Mouse (Mus musculus): ENCODE measurements at regions not wholly inside any gene's neighbourhood (a gene's known extent, or its start where the extent isn't known, plus 50 kb on each side); places are given as distances from the start of the nearest gene placed in this dataset.

DNA sequence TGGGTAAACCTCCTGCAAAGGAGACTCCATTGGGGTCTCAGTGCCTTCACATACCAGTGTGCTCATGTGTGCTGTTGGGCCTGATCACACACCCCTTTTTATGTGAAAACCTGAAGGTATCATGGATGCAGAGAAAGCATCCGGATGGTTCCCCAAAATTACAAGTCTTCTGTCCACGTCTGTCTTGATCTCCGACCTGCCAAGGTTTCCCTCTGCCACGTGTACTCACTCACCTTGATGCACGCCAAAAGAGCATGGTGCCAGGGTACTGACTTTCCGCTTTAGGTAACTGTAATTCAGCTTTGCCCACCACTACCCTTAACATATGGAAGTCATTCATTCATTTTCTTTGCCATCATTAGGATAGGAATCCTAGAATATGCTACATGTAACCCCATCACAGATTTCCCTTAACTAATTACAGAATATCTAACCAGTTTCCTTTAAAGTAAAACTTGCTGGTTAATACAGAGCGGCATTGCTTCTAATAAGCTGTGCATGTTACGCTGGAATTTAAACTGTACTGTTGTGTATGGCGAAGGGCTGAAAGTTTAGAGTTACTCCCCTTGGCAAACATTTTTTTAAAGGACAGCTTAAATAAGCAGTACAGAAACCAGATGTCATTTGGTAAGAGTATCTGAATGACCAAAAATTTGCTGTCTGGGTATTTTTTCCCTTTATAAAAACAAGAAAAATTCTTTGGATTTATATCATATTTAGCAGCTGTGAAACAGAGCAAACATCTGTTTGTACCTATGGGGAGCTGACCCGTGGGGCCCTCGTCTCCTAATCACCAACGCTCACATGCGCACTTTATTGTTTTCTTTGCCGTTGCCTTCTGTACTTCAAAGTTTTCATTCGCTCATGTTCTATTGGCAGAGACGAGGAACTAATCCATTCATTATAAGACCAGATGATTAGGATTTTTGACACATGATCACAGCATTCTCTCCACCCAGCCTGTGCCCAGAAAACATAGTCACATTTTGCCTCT is 131.4 kb upstream of the Gm15217 start:
- Histone ChIP-seq H3K27ac (no peak overlapping the region), H3K4me1 (no peaks in the 10 kb centered on the region), H3K36me3 (no peaks in the 10 kb centered on the region), H3K4me2 (no peak overlapping the region), H3K9me3 (replicated peaks) (no peaks in the 10 kb centered on the region), H3K9ac (no peak overlapping the region), H3K27me3 (no peaks in the 10 kb centered on the region), H3K4me3 (replicated peaks) (no peak overlapping the region)
- 71% methylated on average over 16 of the region's 16 CpGs for WGBS
- no peak for ATAC-seq (replicated peaks; ENCODE audit: low FRiP score)

DNA sequence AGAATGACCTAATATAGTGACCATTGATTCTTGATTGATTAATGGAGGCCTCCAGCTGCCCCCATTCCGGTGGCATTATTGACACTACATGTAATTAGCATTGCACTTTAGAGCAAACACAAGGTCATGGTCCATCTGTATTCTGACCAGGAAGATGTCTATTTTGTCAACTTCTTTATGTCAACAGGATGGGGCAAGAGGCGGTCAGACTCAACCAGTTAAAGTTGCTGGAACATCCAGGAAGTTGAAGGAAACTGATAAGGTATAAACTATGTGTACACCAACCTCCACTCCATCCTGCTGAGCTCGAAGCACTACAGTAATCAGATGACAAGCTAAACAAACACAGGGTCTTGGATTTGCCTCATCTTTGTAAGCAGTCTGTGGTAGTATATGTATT is 130.1 kb upstream of the Gm15217 start:
- H3K27ac ChIP-seq = no peak overlapping the region
- no peak overlapping the region for H3K9ac ChIP-seq
- H3K27me3 ChIP-seq = no peaks in the 10 kb centered on the region
- ATAC-seq (replicated peaks; ENCODE audit: low FRiP score) = no peak
- WGBS = 52% methylated on average over 3 of the region's 3 CpGs
- H3K4me3 ChIP-seq (replicated peaks) = no peak overlapping the region
- H3K9me3 ChIP-seq (replicated peaks) = no peaks in the 10 kb centered on the region
- no peaks in the 10 kb centered on the region for H3K36me3 ChIP-seq
- no peak overlapping the region for H3K4me2 ChIP-seq
- no peaks in the 10 kb centered on the region for H3K4me1 ChIP-seq

DNA sequence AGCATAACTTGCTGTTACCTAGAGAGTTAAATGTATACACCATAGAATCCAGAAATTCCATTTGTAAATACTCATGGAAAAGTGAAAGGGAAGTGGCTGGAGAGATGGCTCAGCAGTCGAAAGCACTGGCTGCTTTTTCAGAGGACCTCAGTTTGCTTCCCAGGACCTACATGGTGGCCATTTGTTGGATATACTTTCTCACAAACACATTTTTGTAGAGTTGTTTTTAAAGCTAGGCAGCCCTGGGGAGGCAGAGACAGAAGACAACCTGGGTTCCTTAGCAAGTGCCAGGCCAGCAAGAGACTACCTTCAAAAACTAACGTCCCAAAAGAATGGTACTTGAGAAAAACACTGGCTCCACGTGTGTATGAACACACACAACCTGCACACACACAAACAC is 124.0 kb upstream of the Gm15217 start:
- Histone ChIP-seq H3K36me3 (no peaks in the 10 kb centered on the region), H3K9me3 (replicated peaks) (no peaks in the 10 kb centered on the region), H3K9ac (no peak overlapping the region), H3K4me2 (no peak overlapping the region), H3K27me3 (no peaks in the 10 kb centered on the region), H3K4me3 (replicated peaks) (no peak overlapping the region), H3K4me1 (peaks cover 12% of the 10 kb centered on the region; the same call in 1 of the 2 replicates), H3K27ac (no peak overlapping the region)
- WGBS = 77% methylated on average over 3 of the region's 3 CpGs
- no peak for ATAC-seq (replicated peaks; ENCODE audit: low FRiP score)

DNA sequence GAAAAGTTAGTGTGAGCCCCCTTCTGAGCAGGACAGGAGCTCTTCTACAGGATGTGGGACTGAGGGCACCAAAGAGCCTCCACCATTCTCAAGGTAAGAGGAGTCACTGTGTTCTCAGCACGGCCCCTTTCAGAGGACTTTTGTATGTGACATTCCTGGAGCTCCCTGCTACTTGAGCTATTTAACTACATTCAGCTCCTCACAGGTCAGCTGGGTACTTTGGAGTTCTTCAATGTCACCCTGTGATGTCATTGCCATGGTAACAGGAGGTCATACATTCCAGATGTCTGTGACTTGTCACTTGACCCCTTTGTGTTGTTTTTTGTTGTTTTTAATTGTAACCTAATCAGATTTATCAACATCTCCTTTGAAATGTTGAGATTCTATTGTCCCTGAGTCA is 122.9 kb upstream of the Gm15217 start:
- Histone ChIP-seq H3K4me3 (replicated peaks) (no peak overlapping the region), H3K27me3 (no peaks in the 10 kb centered on the region), H3K4me1 (peaks cover 12% of the 10 kb centered on the region; the same call in 1 of the 2 replicates), H3K9ac (no peak overlapping the region), H3K9me3 (replicated peaks) (no peaks in the 10 kb centered on the region), H3K36me3 (no peaks in the 10 kb centered on the region), H3K27ac (no peak overlapping the region), H3K4me2 (no peak overlapping the region)
- WGBS = 37% methylated on average over 1 of the region's 1 CpGs
- ATAC-seq (replicated peaks; ENCODE audit: low FRiP score) = no peak

DNA sequence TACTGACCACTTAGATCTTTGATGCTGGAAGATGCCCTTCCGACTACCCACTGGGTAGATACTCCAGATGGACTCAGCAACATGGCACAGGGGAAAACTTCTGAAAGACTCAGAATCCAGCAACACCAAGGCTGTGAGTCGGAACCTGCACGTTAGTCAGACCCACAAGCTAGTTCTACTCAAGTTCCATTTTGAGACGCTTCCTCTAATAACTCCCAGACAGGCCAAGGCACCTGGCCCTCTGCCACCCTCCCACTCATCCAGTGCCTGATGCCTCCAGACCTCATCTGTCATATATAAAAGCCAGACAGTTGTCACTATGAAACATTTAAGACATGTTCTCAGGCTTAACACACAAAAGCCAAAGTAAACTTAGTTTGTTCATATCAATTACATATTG is 121.9 kb upstream of the Gm15217 start:
- Histone ChIP-seq H3K27ac (no peak overlapping the region), H3K27me3 (no peaks in the 10 kb centered on the region), H3K4me2 (no peak overlapping the region), H3K9ac (no peak overlapping the region), H3K4me3 (replicated peaks) (no peak overlapping the region), H3K9me3 (replicated peaks) (no peaks in the 10 kb centered on the region), H3K36me3 (no peaks in the 10 kb centered on the region), H3K4me1 (peaks cover 12% of the 10 kb centered on the region; the same call in 1 of the 2 replicates)
- ATAC-seq (replicated peaks; ENCODE audit: low FRiP score) = no peak
- 51% methylated on average over 4 of the region's 4 CpGs for WGBS

DNA sequence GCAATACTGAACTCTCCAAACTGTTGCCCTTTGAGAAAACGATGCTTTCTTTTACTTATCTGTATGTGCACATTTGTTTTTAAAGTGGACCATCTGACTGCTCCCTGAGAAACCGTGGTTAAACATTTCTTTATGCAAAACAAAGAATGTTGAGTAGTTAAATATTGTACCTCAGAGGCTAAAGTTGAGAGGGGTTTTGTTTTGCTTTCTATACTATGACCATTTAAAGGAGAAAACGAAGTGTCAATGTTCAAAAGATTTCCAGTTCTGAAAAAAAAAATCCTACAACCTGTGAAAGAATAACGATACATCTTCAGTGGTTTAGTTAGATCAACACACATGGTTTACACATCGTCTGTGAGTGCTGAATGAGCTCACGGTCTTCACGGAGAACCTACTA is 120.7 kb upstream of the Gm15217 start:
- Histone ChIP-seq H3K9me3 (replicated peaks) (no peaks in the 10 kb centered on the region), H3K4me2 (no peak overlapping the region), H3K27ac (peak overlapping the region; percentile 73), H3K9ac (no peak overlapping the region), H3K4me3 (replicated peaks) (no peak overlapping the region), H3K27me3 (no peaks in the 10 kb centered on the region), H3K36me3 (no peaks in the 10 kb centered on the region), H3K4me1 (peaks cover 12% of the 10 kb centered on the region; the same call in 1 of the 2 replicates)
- 42% methylated on average over 7 of the region's 7 CpGs for WGBS
- ATAC-seq (replicated peaks; ENCODE audit: low FRiP score) = no peak

DNA sequence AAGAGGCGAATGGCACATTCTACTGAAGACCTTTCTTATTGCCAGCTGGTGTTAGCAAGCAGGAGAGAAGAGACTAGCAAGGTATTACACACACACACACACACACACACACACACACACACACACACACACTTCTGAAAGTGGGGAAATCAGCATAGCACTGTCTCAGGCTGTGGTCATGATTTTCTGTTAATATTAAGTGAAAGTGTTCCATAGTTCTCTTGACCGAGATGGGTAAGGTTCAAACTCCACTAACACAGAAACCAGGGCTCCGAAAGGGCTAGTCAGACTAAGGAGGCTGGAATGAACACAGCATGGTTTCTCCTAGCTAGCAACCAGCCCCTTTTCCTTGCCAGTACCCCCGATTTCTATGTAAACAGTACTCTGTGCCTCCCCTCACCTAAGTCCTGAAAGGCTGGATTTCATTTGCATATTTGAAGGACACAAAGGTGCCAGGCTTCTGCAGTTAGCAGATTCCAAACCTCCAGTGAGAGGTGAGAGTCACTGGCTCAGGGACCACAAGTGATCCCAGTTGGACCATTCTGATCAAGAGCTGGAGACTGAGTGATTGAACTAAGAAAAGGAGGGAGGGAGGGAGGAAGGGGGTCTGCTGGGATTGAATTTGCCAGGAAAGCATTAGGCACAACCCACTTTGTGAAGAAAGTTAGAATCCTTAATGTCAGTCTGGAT is 118.8 kb upstream of the Gm15217 start:
- peaks cover 12% of the 10 kb centered on the region; the same call in 1 of the 2 replicates for H3K4me1 ChIP-seq
- no peak overlapping the region for H3K4me3 ChIP-seq (replicated peaks)
- peak overlapping the region; percentile 51; the same call in 1 of the 2 replicates for H3K27ac ChIP-seq
- no peak overlapping the region for H3K4me2 ChIP-seq
- WGBS = 76% methylated on average over 4 of the region's 4 CpGs
- peak; percentile 83 for ATAC-seq (replicated peaks; ENCODE audit: low FRiP score)
- H3K9ac ChIP-seq = no peak overlapping the region
- no peaks in the 10 kb centered on the region for H3K9me3 ChIP-seq (replicated peaks)
- H3K36me3 ChIP-seq = no peaks in the 10 kb centered on the region
- H3K27me3 ChIP-seq = no peaks in the 10 kb centered on the region

DNA sequence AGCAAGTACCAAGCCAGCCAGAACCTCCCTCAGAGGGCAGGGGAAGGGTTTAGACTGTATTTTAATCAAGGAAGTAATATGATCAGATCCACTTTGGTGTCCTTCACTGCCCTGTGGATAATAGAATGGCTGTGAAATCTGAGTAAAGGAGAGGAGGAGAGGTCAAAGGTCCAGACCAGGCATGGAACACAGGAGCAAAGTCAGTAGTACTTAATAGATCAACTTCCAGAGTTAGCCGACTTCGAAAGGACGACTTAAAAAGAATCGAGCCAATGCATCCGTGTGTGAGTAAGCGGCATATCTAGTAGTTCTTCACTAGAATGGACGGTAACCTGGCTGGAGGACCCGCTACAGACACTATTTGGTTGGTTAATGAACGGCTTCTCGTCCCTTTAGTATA is 103.8 kb upstream of the Gm15217 start:
- H3K4me1 ChIP-seq = no peaks in the 10 kb centered on the region
- H3K27ac ChIP-seq = no peak overlapping the region
- H3K9ac ChIP-seq = no peak overlapping the region
- H3K27me3 ChIP-seq = no peaks in the 10 kb centered on the region
- no peaks in the 10 kb centered on the region for H3K36me3 ChIP-seq
- no peak overlapping the region for H3K4me3 ChIP-seq (replicated peaks)
- no peak for ATAC-seq (replicated peaks; ENCODE audit: low FRiP score)
- no peaks in the 10 kb centered on the region for H3K9me3 ChIP-seq (replicated peaks)
- H3K4me2 ChIP-seq = no peak overlapping the region
- 71% methylated on average over 10 of the region's 10 CpGs for WGBS

DNA sequence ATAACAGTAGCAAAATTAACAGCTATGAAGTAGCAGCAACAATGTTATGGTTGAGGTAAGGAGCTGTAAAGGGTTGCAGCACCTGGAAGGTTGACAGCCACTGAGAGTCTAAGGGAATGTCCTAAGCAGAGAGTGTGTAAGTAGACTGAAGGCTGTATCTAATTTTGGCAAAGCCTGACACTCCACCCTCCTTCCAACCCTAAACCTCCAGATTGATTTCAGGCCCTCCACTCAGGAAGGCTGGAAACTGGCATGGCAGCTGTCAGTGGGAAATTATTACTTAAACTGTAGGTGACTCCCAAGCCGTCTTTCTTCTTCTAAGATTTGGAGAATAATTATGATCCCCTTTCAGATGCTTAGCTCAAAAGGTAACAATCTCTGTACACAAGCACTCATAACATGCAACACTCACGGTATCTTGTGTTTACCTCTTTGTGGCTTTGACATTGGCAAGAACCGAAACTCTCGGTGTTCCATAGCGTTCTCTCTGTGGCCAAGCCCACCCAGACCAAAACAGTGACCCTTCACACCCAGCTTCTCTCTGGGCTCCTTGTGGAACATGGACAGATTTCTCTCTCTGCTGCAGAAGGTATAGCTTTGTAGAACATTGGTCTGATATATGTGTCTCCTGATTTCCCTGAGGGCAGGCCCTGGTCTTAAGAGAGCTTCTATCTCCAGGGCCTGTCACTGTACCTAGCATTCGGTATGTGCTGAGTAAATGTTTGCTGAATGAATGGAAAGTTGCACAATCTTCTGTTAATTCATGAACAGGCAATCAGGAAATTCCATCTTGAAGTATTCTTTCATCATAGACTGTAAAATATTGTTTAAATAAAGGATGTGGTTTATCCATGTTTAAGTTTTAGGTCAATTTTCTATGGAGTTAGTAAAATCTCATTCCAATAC is 102.0 kb upstream of the Gm15217 start:
- Histone ChIP-seq H3K36me3 (no peaks in the 10 kb centered on the region), H3K9me3 (replicated peaks) (no peaks in the 10 kb centered on the region), H3K27me3 (no peaks in the 10 kb centered on the region), H3K4me3 (replicated peaks) (no peak overlapping the region), H3K9ac (no peak overlapping the region), H3K4me1 (no peaks in the 10 kb centered on the region), H3K27ac (no peak overlapping the region), H3K4me2 (no peak overlapping the region)
- 91% methylated on average over 6 of the region's 6 CpGs for WGBS
- ATAC-seq (replicated peaks; ENCODE audit: low FRiP score) = no peak

DNA sequence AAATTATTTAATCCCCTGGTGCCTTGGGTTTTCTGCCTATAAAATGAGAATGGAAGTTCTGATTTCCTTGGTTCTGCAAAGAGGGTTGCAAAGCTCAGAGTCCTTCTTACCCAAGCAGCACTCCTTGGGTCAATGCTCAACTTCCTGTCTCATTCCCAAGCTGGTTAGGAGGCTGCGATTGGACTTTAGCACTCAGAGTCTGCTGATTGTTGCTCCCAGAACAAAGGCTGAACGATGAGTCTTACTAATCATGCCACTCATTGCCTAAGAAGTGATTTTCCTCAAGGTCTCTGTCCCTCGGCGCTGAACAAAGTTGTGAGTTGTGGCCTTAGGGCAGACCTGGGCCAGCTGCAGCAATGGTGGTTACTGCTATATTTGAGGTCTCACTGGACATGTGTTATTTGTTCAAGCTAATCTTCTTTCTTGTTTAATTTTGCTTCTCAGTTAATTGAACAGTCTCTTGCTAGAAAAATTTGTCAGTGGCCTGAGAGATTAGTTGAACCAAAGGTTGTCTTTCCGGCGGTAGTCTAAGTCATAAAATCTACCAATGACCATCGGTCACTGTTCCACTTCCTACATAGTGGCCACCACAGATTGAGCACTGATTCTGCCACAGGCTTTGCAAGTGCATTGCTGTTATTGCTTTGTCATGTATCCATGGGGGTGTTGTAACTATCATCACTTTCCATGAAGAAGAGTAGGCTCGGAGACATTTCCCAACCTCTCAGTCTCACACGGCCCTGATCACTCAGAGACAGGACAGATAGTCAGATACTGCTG is 101.2 kb upstream of the Gm15217 start:
- H3K36me3 ChIP-seq = no peaks in the 10 kb centered on the region
- H3K4me1 ChIP-seq = no peaks in the 10 kb centered on the region
- H3K4me2 ChIP-seq = no peak overlapping the region
- no peak for ATAC-seq (replicated peaks; ENCODE audit: low FRiP score)
- no peaks in the 10 kb centered on the region for H3K27me3 ChIP-seq
- H3K4me3 ChIP-seq (replicated peaks) = no peak overlapping the region
- no peaks in the 10 kb centered on the region for H3K9me3 ChIP-seq (replicated peaks)
- H3K27ac ChIP-seq = no peak overlapping the region
- 87% methylated on average over 9 of the region's 9 CpGs for WGBS
- no peak overlapping the region for H3K9ac ChIP-seq

DNA sequence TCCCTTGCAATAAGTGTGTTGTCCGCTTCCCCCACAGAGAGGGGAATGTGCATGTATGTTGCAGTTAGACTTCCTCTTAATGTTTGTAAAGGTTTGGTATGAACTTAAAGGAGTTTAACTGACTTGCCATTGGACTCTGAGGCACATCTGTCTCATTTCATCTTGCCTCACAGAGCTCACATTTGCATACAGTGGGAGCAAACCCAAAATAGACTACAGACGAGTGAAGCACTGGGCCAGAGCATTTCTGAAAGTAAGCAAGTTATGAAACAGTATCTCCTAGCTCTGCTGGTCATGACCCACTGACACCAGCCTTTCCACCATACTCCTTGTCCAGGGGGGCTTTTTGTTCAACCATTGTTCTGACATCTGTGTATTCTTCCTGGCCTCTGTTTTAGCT is 86.8 kb upstream of the Gm15217 start:
- 64% methylated on average over 2 of the region's 2 CpGs for WGBS
- Histone ChIP-seq H3K4me1 (peaks cover 6% of the 10 kb centered on the region; the same call in 1 of the 2 replicates), H3K27ac (peak overlapping the region; percentile 22), H3K9me3 (replicated peaks) (0 out of 2 replicates have a peak, but pooled peaks cover 3% of the 10 kb centered on the region), H3K9ac (no peak overlapping the region), H3K27me3 (no peaks in the 10 kb centered on the region), H3K4me3 (replicated peaks) (no peak overlapping the region), H3K36me3 (no peaks in the 10 kb centered on the region), H3K4me2 (no peak overlapping the region)
- no peak for ATAC-seq (replicated peaks; ENCODE audit: low FRiP score)

Data from kidney, embryonic 15.5 days (tissue).